Mouse (Mus musculus) bone marrow macrophage, adult 2 months (primary cell): ENCODE data around the gene 1110004F10Rik.

ENCODE experiments used
- CTCF ChIP-seq: IDR thresholded peaks from 2 replicates; pipeline ENCODE4 v1.5.1; 2012; ENCODE audit warnings: low read depth, mild to moderate bottlenecking, low read length, moderate library complexity
- POLR2A ChIP-seq: IDR thresholded peaks from 2 replicates; pipeline ENCODE4 v1.6.1; 2012; ENCODE audit warnings: mild to moderate bottlenecking, low read depth, low read length, borderline replicate concordance

GRCm38 (mm10) chr7:116030597-116031387, 8.4 kb upstream of the 1110004F10Rik start:
- TF ChIP-seq POLR2A = no peak
- no peak for TF ChIP-seq CTCF
